Mouse (Mus musculus): ENCODE data around the gene Msh4. TPM values are rescaled to one million over a fixed set of nuclear protein-coding genes. Genes with fewer than 3 reads are reported as not detected.

Gene Msh4
- polyA plus RNA-seq, 1 experiment, result not detected

- TF ChIP-seq POLR2A (IDR thresholded peaks at IDR 0.05; ENCODE audit: insufficient read depth, low read depth, low read length) (no peak), CTCF (IDR thresholded peaks at IDR 0.05; ENCODE audit: insufficient read depth, low read depth, low read length) (no peak)
- H3K27ac ChIP-seq (ENCODE audit: insufficient read depth, low read depth, low read length), result no peak overlapping the region
- H3K4me1 ChIP-seq (ENCODE audit: control insufficient read depth, insufficient read depth, low read length), result no peaks in the 10 kb centered on the region
- no peak overlapping the region for H3K4me3 ChIP-seq (ENCODE audit: insufficient read depth, low read depth, low read length)
- WGBS, result 69% methylated on average over 2 of the region's 2 CpGs
Observed at GRCm38 (mm10) chr3:153845500-153845899, 60.4 kb downstream of the Msh4 start.

GRCm38 (mm10) chr3:153844757-153845156, 61.2 kb downstream of the Msh4 start:
- TF ChIP-seq CTCF (IDR thresholded peaks at IDR 0.05; ENCODE audit: insufficient read depth, low read depth, low read length) (no peak), POLR2A (IDR thresholded peaks at IDR 0.05; ENCODE audit: insufficient read depth, low read depth, low read length) (no peak)
- 96% methylated on average over 9 of the region's 9 CpGs for WGBS
- H3K4me1 ChIP-seq (ENCODE audit: control insufficient read depth, insufficient read depth, low read length), result no peaks in the 10 kb centered on the region

GRCm38 (mm10) chr3:153844030-153844429, 61.9 kb downstream of the Msh4 start, which contains the start of gene Asb17:
Asb17 (plus strand) TSS chr3:153844209.
- no peaks in the 10 kb centered on the region for H3K4me1 ChIP-seq (ENCODE audit: control insufficient read depth, insufficient read depth, low read length)
- TF ChIP-seq POLR2A (IDR thresholded peaks at IDR 0.05; ENCODE audit: insufficient read depth, low read depth, low read length), result no peak
- no peak for TF ChIP-seq CTCF (IDR thresholded peaks at IDR 0.05; ENCODE audit: insufficient read depth, low read depth, low read length)
- WGBS, result 93% methylated on average over 10 of the region's 10 CpGs
- no peak within 1 kb of the TSS for H3K4me3 ChIP-seq (ENCODE audit: insufficient read depth, low read depth, low read length)
- no peak within 1 kb of the TSS for H3K27ac ChIP-seq (ENCODE audit: insufficient read depth, low read depth, low read length)

More at GRCm38 (mm10) chr3:153844757-153845156, 61.2 kb downstream of the Msh4 start:
- Histone ChIP-seq H3K4me3 (ENCODE audit: insufficient read depth, low read depth, low read length) (no peak overlapping the region), H3K27ac (ENCODE audit: insufficient read depth, low read depth, low read length) (no peak overlapping the region)

GRCm38 (mm10) chr3:153837593-153837992, 68.3 kb downstream of the Msh4 start:
- H3K27ac ChIP-seq (ENCODE audit: insufficient read depth, low read depth, low read length), result no peak overlapping the region
- H3K4me1 ChIP-seq (ENCODE audit: control insufficient read depth, insufficient read depth, low read length), result no peaks in the 10 kb centered on the region
- TF ChIP-seq CTCF (IDR thresholded peaks at IDR 0.05; ENCODE audit: insufficient read depth, low read depth, low read length), result no peak
- TF ChIP-seq POLR2A (IDR thresholded peaks at IDR 0.05; ENCODE audit: insufficient read depth, low read depth, low read length), result no peak
- no peak overlapping the region for H3K4me3 ChIP-seq (ENCODE audit: insufficient read depth, low read depth, low read length)
- 82% methylated on average over 4 of the region's 4 CpGs for WGBS

- no peaks in the 10 kb centered on the region for H3K4me1 ChIP-seq (ENCODE audit: control insufficient read depth, insufficient read depth, low read length)
- H3K27ac ChIP-seq (ENCODE audit: insufficient read depth, low read depth, low read length), result no peak overlapping the region
- TF ChIP-seq POLR2A (IDR thresholded peaks at IDR 0.05; ENCODE audit: insufficient read depth, low read depth, low read length) (no peak), CTCF (IDR thresholded peaks at IDR 0.05; ENCODE audit: insufficient read depth, low read depth, low read length) (no peak)
- 84% methylated on average over 3 of the region's 3 CpGs for WGBS
- H3K4me3 ChIP-seq (ENCODE audit: insufficient read depth, low read depth, low read length), result no peak overlapping the region
Observed at GRCm38 (mm10) chr3:153836316-153836715, 69.6 kb downstream of the Msh4 start.

- 74% methylated on average over 7 of the region's 7 CpGs for WGBS
Observed at GRCm38 (mm10) chr3:153835455-153836086, 70.4 kb downstream of the Msh4 start.

GRCm38 (mm10) chr3:153834071-153834470, 71.9 kb downstream of the Msh4 start:
- WGBS, result 93% methylated on average over 4 of the region's 4 CpGs
- no peak overlapping the region for H3K27ac ChIP-seq (ENCODE audit: insufficient read depth, low read depth, low read length)
- TF ChIP-seq POLR2A (IDR thresholded peaks at IDR 0.05; ENCODE audit: insufficient read depth, low read depth, low read length) (no peak), CTCF (IDR thresholded peaks at IDR 0.05; ENCODE audit: insufficient read depth, low read depth, low read length) (no peak)

More at GRCm38 (mm10) chr3:153835455-153836086, 70.4 kb downstream of the Msh4 start:
- H3K4me1 ChIP-seq (ENCODE audit: control insufficient read depth, insufficient read depth, low read length), result no peaks in the 10 kb centered on the region
- H3K4me3 ChIP-seq (ENCODE audit: insufficient read depth, low read depth, low read length), result no peak overlapping the region
- TF ChIP-seq POLR2A (IDR thresholded peaks at IDR 0.05; ENCODE audit: insufficient read depth, low read depth, low read length), result no peak
- TF ChIP-seq CTCF (IDR thresholded peaks at IDR 0.05; ENCODE audit: insufficient read depth, low read depth, low read length), result peak; percentile 51; the same call in 1 of the 2 replicates
- no peak overlapping the region for H3K27ac ChIP-seq (ENCODE audit: insufficient read depth, low read depth, low read length)

GRCm38 (mm10) chr3:153832654-153832945, 73.3 kb downstream of the Msh4 start:
- no peak overlapping the region for H3K27ac ChIP-seq (ENCODE audit: insufficient read depth, low read depth, low read length)
- H3K4me3 ChIP-seq (ENCODE audit: insufficient read depth, low read depth, low read length), result no peak overlapping the region
- WGBS, result 75% methylated on average over 6 of the region's 6 CpGs
- TF ChIP-seq POLR2A (IDR thresholded peaks at IDR 0.05; ENCODE audit: insufficient read depth, low read depth, low read length) (no peak), CTCF (IDR thresholded peaks at IDR 0.05; ENCODE audit: insufficient read depth, low read depth, low read length) (no peak)
- no peaks in the 10 kb centered on the region for H3K4me1 ChIP-seq (ENCODE audit: control insufficient read depth, insufficient read depth, low read length)

More at GRCm38 (mm10) chr3:153834071-153834470, 71.9 kb downstream of the Msh4 start:
- no peaks in the 10 kb centered on the region for H3K4me1 ChIP-seq (ENCODE audit: control insufficient read depth, insufficient read depth, low read length)
- H3K4me3 ChIP-seq (ENCODE audit: insufficient read depth, low read depth, low read length), result no peak overlapping the region

GRCm38 (mm10) chr3:153831873-153832653, 73.9 kb downstream of the Msh4 start:
- Histone ChIP-seq H3K4me1 (ENCODE audit: control insufficient read depth, insufficient read depth, low read length) (no peaks in the 10 kb centered on the region), H3K27ac (ENCODE audit: insufficient read depth, low read depth, low read length) (no peak overlapping the region), H3K4me3 (ENCODE audit: insufficient read depth, low read depth, low read length) (no peak overlapping the region)
- WGBS, result 89% methylated on average over 4 of the region's 4 CpGs
- TF ChIP-seq CTCF (IDR thresholded peaks at IDR 0.05; ENCODE audit: insufficient read depth, low read depth, low read length) (no peak), POLR2A (IDR thresholded peaks at IDR 0.05; ENCODE audit: insufficient read depth, low read depth, low read length) (no peak)

All from olfactory bulb, adult 2 months (tissue).